Mouse (Mus musculus) spleen, adult 2 months (tissue): Measurements from ENCODE around the gene Mcemp1.

Experiments
- CTCF ChIP-seq: fragments of 200-500 bp; IDR thresholded peaks from 2 replicates; pipeline ENCODE4 v1.5.1; 2011; ENCODE audit warnings: mild to moderate bottlenecking, inconsistent platforms; ENCODE audit not compliant: insufficient read depth, insufficient read length, insufficient replicate concordance; ENCODE audit errors: extremely low read depth
- POLR2A ChIP-seq: fragments of 200-500 bp; IDR thresholded peaks from 2 replicates; pipeline ENCODE4 v1.6.1; 2011; ENCODE audit warnings: low read depth, low read length, inconsistent platforms

DNA sequence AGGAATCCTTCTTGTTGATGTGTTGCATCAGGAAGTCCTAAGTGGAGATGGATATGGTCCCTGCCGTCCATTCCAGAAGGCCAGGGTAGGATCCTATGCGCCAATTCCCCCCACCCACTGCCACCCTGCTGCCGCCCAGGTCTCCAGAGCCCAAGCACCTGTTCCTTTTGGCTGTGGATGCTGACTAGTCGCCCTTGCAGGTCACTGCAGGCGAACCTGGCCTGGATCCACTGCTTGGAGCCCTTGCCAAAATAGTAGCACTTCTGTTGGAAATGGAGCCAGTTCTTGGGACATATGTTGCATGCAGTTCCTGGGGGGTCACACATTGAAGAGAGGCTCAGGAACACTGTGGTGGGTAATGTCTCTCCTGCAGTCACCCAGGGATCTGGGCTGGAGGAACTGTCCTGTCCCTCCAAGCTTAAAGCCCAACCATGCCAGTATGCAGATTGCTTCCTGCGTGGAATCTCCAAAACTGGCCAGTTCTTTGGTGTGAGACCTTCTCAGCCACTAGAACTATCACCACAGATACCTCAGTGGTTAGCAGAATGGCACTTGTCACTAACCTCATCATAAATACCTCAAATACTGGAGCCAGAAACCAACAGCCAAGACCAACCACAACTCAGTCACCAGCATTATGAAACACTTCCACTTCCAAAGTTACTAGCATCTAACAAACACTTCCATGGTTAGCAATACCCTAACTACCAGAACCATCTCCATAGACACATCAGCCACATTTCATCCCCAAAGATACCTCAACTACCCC, 18.0 kb downstream of the Mcemp1 start:
- TF ChIP-seq CTCF, result no peak
- no peak for TF ChIP-seq POLR2A
